Mouse (Mus musculus) hindbrain, embryonic 15.5 days (tissue): ENCODE data around the gene Cnnm3. TPM values are rescaled to one million over a fixed set of nuclear protein-coding genes. Genes with fewer than 3 reads are reported as not detected.
"Not testable (repeated sequence)": the region's sequence is repeated elsewhere in the genome, so short reads cannot be mapped to it uniquely, and the experiment has no call there.

Experiments
- ATAC-seq: fragments of 200-750 bp; cut with Nextera tagmentation; 2 replicates; pipeline ENCODE4 v1.8.0; 2017; ENCODE audit warnings: low read depth, moderate number of reproducible peaks, moderate TSS enrichment; ENCODE audit not compliant: low FRiP score
- H3K27ac ChIP-seq: fragments of 300-500 bp; sonication (generic); replicated peaks from 2 replicates; pipeline ENCODE4 v1.5.1; 2015; ENCODE audit warnings: mild to moderate bottlenecking, inconsistent platforms
- H3K27me3 ChIP-seq: fragments of 300-500 bp; sonication (generic); 2 replicates; pipeline ENCODE4 v1.6.1; 2015; ENCODE audit warnings: control low read depth, inconsistent platforms
- H3K36me3 ChIP-seq: fragments of 300-500 bp; sonication (generic); 2 replicates; pipeline ENCODE4 v1.6.1; 2015; ENCODE audit warnings: control low read depth, inconsistent platforms
- H3K4me1 ChIP-seq: fragments of 300-500 bp; sonication (generic); replicated peaks from 2 replicates; pipeline ENCODE4 v1.6.1; 2015; ENCODE audit warnings: control low read depth, inconsistent platforms
- H3K4me2 ChIP-seq: fragments of 300-500 bp; sonication (generic); 2 replicates; pipeline ENCODE4 v1.6.1; 2015; ENCODE audit warnings: moderate library complexity, mild to moderate bottlenecking, inconsistent platforms
- H3K4me3 ChIP-seq: fragments of 300-500 bp; sonication (generic); 2 replicates; pipeline ENCODE4 v1.5.1; 2015; ENCODE audit warnings: mild to moderate bottlenecking, inconsistent platforms
- H3K9ac ChIP-seq: fragments of 300-500 bp; sonication (generic); 2 replicates; pipeline ENCODE4 v1.6.1; 2015; ENCODE audit warnings: inconsistent platforms
- H3K9me3 ChIP-seq: fragments of 300-500 bp; sonication (generic); 2 replicates; pipeline ENCODE4 v1.6.1; 2016; ENCODE audit warnings: control low read depth, inconsistent platforms
- WGBS: fragments of 180-500 bp; shearing (Covaris S2); methylation state at CpG from one replicate; pipeline ENCODE4 v1.1.7; 2015; 5-methylcytosine and 5-hydroxymethylcytosine counted together
- polyA plus RNA-seq: library from polyadenylated mRNA; unstranded; fragments of >200 nt; fragmentation: Nextera tagmentation; extraction: Ambion mirVana; gene quantifications from 2 replicates; pipeline ENCODE4 v1.2.1, GENCODE M21; 2015

Gene Cnnm3
- polyA plus RNA-seq, 1 experiment from 2014 or later = 6.5 TPM

- ATAC-seq = no peak
- H3K4me3 ChIP-seq = no peak overlapping the region
- H3K27me3 ChIP-seq = no peaks in the 10 kb centered on the region
- peaks cover 11% of the 10 kb centered on the region for H3K4me1 ChIP-seq
- WGBS = 95% methylated on average over 4 of the region's 4 CpGs
- H3K27ac ChIP-seq = no peak overlapping the region
- no peaks in the 10 kb centered on the region for H3K9me3 ChIP-seq
- no peak overlapping the region for H3K4me2 ChIP-seq
- no peak overlapping the region for H3K9ac ChIP-seq
- peaks cover 19% of the 10 kb centered on the region for H3K36me3 ChIP-seq
Measured at GRCm38 (mm10) chr1:36529274-36529673, 17.6 kb downstream of the Cnnm3 start.

GRCm38 (mm10) chr1:36529875-36530274, 18.2 kb downstream of the Cnnm3 start:
- 92% methylated on average over 4 of the region's 4 CpGs for WGBS
- Histone ChIP-seq H3K36me3 (peaks cover 13% of the 10 kb centered on the region), H3K9me3 (no peaks in the 10 kb centered on the region), H3K4me2 (no peak overlapping the region), H3K4me3 (no peak overlapping the region), H3K4me1 (peaks cover 11% of the 10 kb centered on the region), H3K9ac (no peak overlapping the region), H3K27me3 (no peaks in the 10 kb centered on the region), H3K27ac (no peak overlapping the region)
- ATAC-seq = no peak

- H3K4me2 ChIP-seq = no peak overlapping the region
- no peak overlapping the region for H3K9ac ChIP-seq
- H3K36me3 ChIP-seq = peaks cover 9% of the 10 kb centered on the region; the same call in 1 of the 2 replicates
- no peak for ATAC-seq
- no peak overlapping the region for H3K27ac ChIP-seq
- H3K4me1 ChIP-seq = peaks cover 11% of the 10 kb centered on the region
- H3K27me3 ChIP-seq = no peaks in the 10 kb centered on the region
- H3K4me3 ChIP-seq = no peak overlapping the region
- 72% methylated on average over 8 of the region's 8 CpGs for WGBS
- H3K9me3 ChIP-seq = no peaks in the 10 kb centered on the region
Measured at GRCm38 (mm10) chr1:36530485-36530884, 18.8 kb downstream of the Cnnm3 start.

GRCm38 (mm10) chr1:36530962-36531361, 19.3 kb downstream of the Cnnm3 start:
- Histone ChIP-seq H3K9ac (no peak overlapping the region), H3K4me3 (no peak overlapping the region), H3K4me2 (no peak overlapping the region), H3K9me3 (no peaks in the 10 kb centered on the region), H3K4me1 (peaks cover 11% of the 10 kb centered on the region), H3K27me3 (no peaks in the 10 kb centered on the region), H3K27ac (no peak overlapping the region), H3K36me3 (peaks cover 5% of the 10 kb centered on the region; the same call in 1 of the 2 replicates)
- WGBS = 93% methylated on average over 7 of the region's 7 CpGs
- ATAC-seq = no peak

- Histone ChIP-seq H3K4me3 (no peak overlapping the region), H3K27me3 (no peaks in the 10 kb centered on the region), H3K36me3 (no peaks in the 10 kb centered on the region), H3K9me3 (no peaks in the 10 kb centered on the region), H3K9ac (no peak overlapping the region), H3K27ac (no peak overlapping the region), H3K4me2 (no peak overlapping the region), H3K4me1 (peaks cover 11% of the 10 kb centered on the region)
- ATAC-seq = no peak
- 86% methylated on average over 12 of the region's 12 CpGs for whole genome bisulfite sequencing
Measured at GRCm38 (mm10) chr1:36531461-36531860, 19.8 kb downstream of the Cnnm3 start.

GRCm38 (mm10) chr1:36533546-36533945, 21.9 kb downstream of the Cnnm3 start:
- 91% methylated on average over 6 of the region's 6 CpGs for WGBS
- H3K9me3 ChIP-seq = no peaks in the 10 kb centered on the region
- no peak overlapping the region for H3K4me2 ChIP-seq
- no peak for ATAC-seq
- H3K27me3 ChIP-seq = no peaks in the 10 kb centered on the region
- H3K4me1 ChIP-seq = peaks cover 1% of the 10 kb centered on the region
- no peak overlapping the region for H3K9ac ChIP-seq
- H3K36me3 ChIP-seq = no peaks in the 10 kb centered on the region
- no peak overlapping the region for H3K4me3 ChIP-seq
- no peak overlapping the region for H3K27ac ChIP-seq

- H3K27me3 ChIP-seq = no peaks in the 10 kb centered on the region
- H3K4me1 ChIP-seq = no peaks in the 10 kb centered on the region; the same call in 1 of the 2 replicates
- no peak overlapping the region for H3K4me2 ChIP-seq
- ATAC-seq = no peak
- H3K36me3 ChIP-seq = no peaks in the 10 kb centered on the region
- 92% methylated on average over 6 of the region's 6 CpGs for WGBS
- no peaks in the 10 kb centered on the region for H3K9me3 ChIP-seq
- H3K4me3 ChIP-seq = no peak overlapping the region
- H3K9ac ChIP-seq = no peak overlapping the region
- H3K27ac ChIP-seq = no peak overlapping the region
Measured at GRCm38 (mm10) chr1:36534595-36535058, 23.0 kb downstream of the Cnnm3 start.

GRCm38 (mm10) chr1:36535477-36536396, 24.1 kb downstream of the Cnnm3 start:
- H3K9ac ChIP-seq = no peak overlapping the region

GRCm38 (mm10) chr1:36536397-36536728, 24.7 kb downstream of the Cnnm3 start:
- Histone ChIP-seq H3K27me3 (no peaks in the 10 kb centered on the region), H3K4me2 (no peak overlapping the region), H3K9me3 (no peaks in the 10 kb centered on the region), H3K4me3 (no peak overlapping the region), H3K36me3 (peaks cover 7% of the 10 kb centered on the region), H3K9ac (no peak overlapping the region), H3K4me1 (no peaks in the 10 kb centered on the region; the same call in 1 of the 2 replicates), H3K27ac (no peak overlapping the region)
- WGBS = 84% methylated on average over 8 of the region's 8 CpGs
- ATAC-seq = no peak

More at GRCm38 (mm10) chr1:36535477-36536396, 24.1 kb downstream of the Cnnm3 start:
- WGBS = 81% methylated on average over 11 of the region's 11 CpGs
- no peak overlapping the region for H3K4me3 ChIP-seq
- no peak overlapping the region for H3K27ac ChIP-seq
- ATAC-seq = no peak
- H3K4me2 ChIP-seq = no peak overlapping the region
- H3K36me3 ChIP-seq = peaks cover 3% of the 10 kb centered on the region; the same call in 1 of the 2 replicates
- H3K27me3 ChIP-seq = no peaks in the 10 kb centered on the region
- H3K9me3 ChIP-seq = no peaks in the 10 kb centered on the region
- no peaks in the 10 kb centered on the region; the same call in 1 of the 2 replicates for H3K4me1 ChIP-seq

- 97% methylated on average over 9 of the region's 9 CpGs for WGBS
- ATAC-seq, H3K4me1 ChIP-seq, H3K9me3 ChIP-seq, H3K9ac ChIP-seq, H3K27ac ChIP-seq, H3K4me2 ChIP-seq, H3K27me3 ChIP-seq, H3K4me3 ChIP-seq: not testable (repeated sequence)
- H3K36me3 ChIP-seq = peaks cover 12% of the 10 kb centered on the region
Measured at GRCm38 (mm10) chr1:36536783-36537182, 25.1 kb downstream of the Cnnm3 start, which contains the start of gene Ankrd23. Gene Ankrd23, minus strand, starts transcription at chr1:36536883.

- no peaks in the 10 kb centered on the region for H3K27me3 ChIP-seq
- no peak overlapping the region for H3K9ac ChIP-seq
- 79% methylated on average over 4 of the region's 4 CpGs for WGBS
- H3K9me3 ChIP-seq = no peaks in the 10 kb centered on the region
- ATAC-seq = no peak
- H3K36me3 ChIP-seq = peaks cover 16% of the 10 kb centered on the region
- H3K4me3 ChIP-seq = no peak overlapping the region
- no peak overlapping the region for H3K4me2 ChIP-seq
- H3K27ac ChIP-seq = no peak overlapping the region
- no peaks in the 10 kb centered on the region; the same call in 1 of the 2 replicates for H3K4me1 ChIP-seq
Measured at GRCm38 (mm10) chr1:36538727-36539126, 27.1 kb downstream of the Cnnm3 start.

- Histone ChIP-seq H3K4me2 (no peak within 1 kb of the TSS), H3K9me3 (no peaks in the 10 kb centered on the region), H3K36me3 (peaks cover 16% of the 10 kb centered on the region), H3K9ac (no peak within 1 kb of the TSS), H3K4me3 (no peak within 1 kb of the TSS), H3K27me3 (no peaks in the 10 kb centered on the region), H3K27ac (no peak within 1 kb of the TSS), H3K4me1 (no peaks in the 10 kb centered on the region; the same call in 1 of the 2 replicates)
- ATAC-seq = no peak
- WGBS = 52% methylated on average over 9 of the region's 9 CpGs
Measured at GRCm38 (mm10) chr1:36539186-36539585, 27.5 kb downstream of the Cnnm3 start, which contains the start of gene Gm42417. Gene Gm42417, minus strand, starts transcription at chr1:36539429.
